Mouse (Mus musculus) cerebellum, adult 2 months (tissue): ENCODE measurements at regions not wholly inside any gene's neighbourhood (a gene's known extent, or its start where the extent isn't known, plus 50 kb on each side); places are given as distances from the start of the nearest gene placed in this dataset.

Source experiments
- DNase-seq, 2 experiments: peaks; one replicate each; pipeline ENCODE4 v3.0.0; 2021
- H3K27ac ChIP-seq: fragments of 200-500 bp; 2 replicates; pipeline ENCODE4 v1.5.1; 2012; ENCODE audit warnings: low read length, control low read depth, inconsistent platforms; ENCODE audit not compliant: insufficient read depth
- H3K27me3 ChIP-seq: fragments of 200-500 bp; 2 replicates; pipeline ENCODE4 v1.6.1; 2012; ENCODE audit warnings: inconsistent platforms, mild to moderate bottlenecking, low read length, moderate library complexity; ENCODE audit not compliant: control insufficient read depth, insufficient read depth
- H3K4me1 ChIP-seq: fragments of 200-500 bp; 2 replicates; pipeline ENCODE4 v1.6.1; 2011; ENCODE audit warnings: low read length; ENCODE audit not compliant: control insufficient read depth, insufficient read depth
- H3K4me3 ChIP-seq: fragments of 200-500 bp; replicated peaks from 2 replicates; pipeline ENCODE3; 2011; ENCODE audit warnings: mild to moderate bottlenecking, low read depth, low read length, control low read depth; ENCODE audit not compliant: insufficient read depth
- CTCF ChIP-seq: fragments of 200-500 bp; IDR thresholded peaks from 2 replicates; pipeline ENCODE4 v1.5.1; 2011; ENCODE audit warnings: low read depth, mild to moderate bottlenecking, control low read depth, low read length, moderate library complexity, borderline replicate concordance; ENCODE audit not compliant: insufficient read depth
- POLR2A ChIP-seq: fragments of 200-500 bp; IDR thresholded peaks from 2 replicates; pipeline ENCODE4 v1.6.1; 2011; ENCODE audit warnings: low read length, control low read depth, borderline replicate concordance; ENCODE audit not compliant: insufficient read depth
- WGBS: fragments of 180-500 bp; shearing (Covaris S2); methylation state at CpG from one replicate; pipeline ENCODE4 v1.1.7; 2018; 5-methylcytosine and 5-hydroxymethylcytosine counted together

DNA sequence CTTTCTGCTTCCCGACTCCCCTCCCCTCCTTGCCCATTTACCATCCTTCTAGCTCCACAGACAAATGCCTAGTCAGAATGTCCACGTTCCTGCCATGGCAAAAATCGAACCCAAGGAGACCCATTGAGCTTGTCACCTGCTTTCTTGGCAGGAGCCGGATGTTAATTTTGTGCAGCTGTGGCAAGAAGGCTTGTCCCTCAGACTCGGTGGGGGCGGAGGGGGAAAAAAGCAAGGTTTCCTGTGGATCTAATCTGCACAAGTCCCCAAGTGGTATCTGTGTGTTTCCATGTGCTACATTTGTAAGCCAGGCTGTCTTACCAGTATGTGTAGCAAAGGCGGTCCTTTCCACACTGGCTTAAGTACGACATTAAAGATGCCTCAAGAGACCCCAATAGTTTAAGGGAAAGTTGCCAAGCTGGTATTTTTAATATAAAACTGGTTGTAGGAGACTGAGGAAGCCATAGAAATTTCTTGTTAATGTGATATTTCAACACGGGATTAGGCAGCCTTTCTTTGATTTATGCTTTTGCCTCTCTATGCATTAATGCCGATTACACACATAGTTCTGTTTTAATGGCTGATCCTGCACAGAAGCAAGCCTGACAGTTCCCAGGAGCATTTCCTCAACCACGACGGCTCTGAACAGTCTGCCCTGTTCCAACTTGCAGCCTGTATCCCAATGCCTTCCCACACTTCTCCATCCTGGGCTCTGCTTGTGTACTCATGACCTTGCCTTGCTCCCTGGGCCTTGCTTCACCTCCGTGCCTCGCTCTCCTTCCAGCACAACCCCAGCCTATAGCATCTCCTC lies 138.9 kb upstream of the Plxnc1 start:
- Histone ChIP-seq H3K4me1 (peaks cover 2% of the 10 kb centered on the region; the same call in 1 of the 2 replicates), H3K27me3 (no peaks in the 10 kb centered on the region), H3K4me3 (no peak overlapping the region), H3K27ac (no peak overlapping the region)
- TF ChIP-seq CTCF (no peak), POLR2A (no peak)
- WGBS, result 41% methylated on average over 14 of the region's 14 CpGs
- DNase-seq, result no peak

DNA sequence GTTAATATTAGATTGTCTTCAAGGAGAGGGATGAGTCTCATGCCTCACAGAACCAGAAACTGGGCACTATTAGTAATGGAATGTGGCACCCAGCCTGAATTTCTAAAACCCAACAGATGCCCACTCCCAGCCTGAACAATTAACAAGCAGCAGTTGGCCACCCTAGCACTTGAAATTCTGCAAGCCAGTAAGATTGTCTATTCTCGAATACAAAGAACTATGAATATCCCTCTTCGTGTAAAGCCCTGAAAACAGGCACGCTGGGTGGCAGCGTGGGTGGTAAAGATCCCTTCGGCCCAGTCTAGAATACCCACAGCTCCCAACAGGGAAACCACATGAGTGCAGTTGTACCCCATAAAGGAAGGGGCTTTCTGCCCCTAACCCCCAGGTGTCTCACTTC lies 138.0 kb upstream of the Plxnc1 start:
- Histone ChIP-seq H3K4me1 (peaks cover 2% of the 10 kb centered on the region; the same call in 1 of the 2 replicates), H3K27me3 (no peaks in the 10 kb centered on the region), H3K27ac (no peak overlapping the region), H3K4me3 (no peak overlapping the region)
- TF ChIP-seq CTCF (no peak), POLR2A (no peak)
- no peak for DNase-seq
- 41% methylated on average over 5 of the region's 5 CpGs for whole genome bisulfite sequencing

GRCm38 (mm10) chr10:95079979-95080378 lies 135.3 kb upstream of the Plxnc1 start:
- no peak overlapping the region for H3K27ac ChIP-seq
- H3K27me3 ChIP-seq, result no peaks in the 10 kb centered on the region
- DNase-seq, result no peak
- no peak overlapping the region for H3K4me3 ChIP-seq
- WGBS, result 91% methylated on average over 5 of the region's 5 CpGs
- H3K4me1 ChIP-seq, result peaks cover 2% of the 10 kb centered on the region; the same call in 1 of the 2 replicates
- no peak for TF ChIP-seq CTCF
- TF ChIP-seq POLR2A, result no peak

- Histone ChIP-seq H3K27me3 (no peaks in the 10 kb centered on the region), H3K27ac (no peak overlapping the region), H3K4me3 (no peak overlapping the region), H3K4me1 (no peaks in the 10 kb centered on the region)
- TF ChIP-seq CTCF (no peak), POLR2A (no peak)
- 86% methylated on average over 5 of the region's 5 CpGs for WGBS
- DNase-seq, result no peak
Measured at GRCm38 (mm10) chr10:95076421-95076820, 131.8 kb upstream of the Plxnc1 start.

DNA sequence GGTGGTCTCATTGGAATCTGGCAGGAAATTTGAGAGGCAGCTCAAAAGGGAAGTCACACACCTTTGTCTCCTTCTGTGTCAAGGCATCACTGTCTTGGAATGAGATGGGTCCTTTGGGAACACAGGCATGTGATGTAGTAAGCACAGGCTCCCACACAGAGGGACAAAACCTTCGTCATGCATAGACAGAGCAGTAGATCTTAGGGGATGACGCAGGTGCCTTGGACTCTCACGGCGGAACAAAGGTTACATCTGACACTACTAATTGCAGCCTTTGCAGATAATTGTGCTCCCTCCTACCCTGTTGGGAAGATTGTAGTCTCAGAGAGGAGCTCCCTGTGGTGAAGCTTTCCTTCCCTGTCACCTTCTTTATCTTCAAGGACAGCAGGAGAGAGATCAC lies 131.3 kb upstream of the Plxnc1 start:
- WGBS, result 75% methylated on average over 4 of the region's 4 CpGs
- no peak for DNase-seq
- TF ChIP-seq POLR2A, result no peak
- TF ChIP-seq CTCF, result no peak
- Histone ChIP-seq H3K4me1 (no peaks in the 10 kb centered on the region), H3K4me3 (no peak overlapping the region), H3K27ac (no peak overlapping the region), H3K27me3 (no peaks in the 10 kb centered on the region)

DNA sequence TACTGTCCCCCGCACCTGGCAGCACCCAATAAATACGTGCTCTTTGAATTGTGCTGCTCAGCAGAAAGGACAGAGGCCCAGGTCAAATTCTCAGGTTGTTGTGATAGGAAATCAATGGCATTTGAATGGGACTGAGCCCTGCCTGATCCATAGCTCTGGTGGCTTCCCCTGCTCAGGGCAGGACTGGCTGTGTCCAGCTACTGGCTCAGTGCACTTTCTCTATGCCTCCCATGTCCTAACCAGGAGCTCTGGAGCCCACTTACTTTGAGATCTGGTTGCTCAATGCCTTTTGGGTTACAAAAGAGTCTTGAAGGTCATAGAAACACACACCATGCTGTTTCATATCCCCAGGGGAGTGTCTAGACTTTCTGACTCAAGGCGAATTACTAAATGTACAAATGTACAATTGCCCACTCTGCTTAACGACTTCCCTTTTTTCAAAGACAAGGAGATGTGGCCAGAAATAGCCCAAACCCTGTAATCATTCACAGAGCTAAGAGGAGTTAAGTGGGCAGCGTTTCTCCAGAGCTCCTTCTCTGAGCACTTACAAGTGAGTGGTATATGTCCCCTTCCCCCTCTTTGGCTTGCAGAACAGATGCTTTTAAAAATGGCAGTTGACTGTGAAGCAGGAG lies 130.4 kb upstream of the Plxnc1 start:
- Histone ChIP-seq H3K27me3 (no peaks in the 10 kb centered on the region), H3K4me3 (no peak overlapping the region), H3K4me1 (no peaks in the 10 kb centered on the region), H3K27ac (no peak overlapping the region)
- TF ChIP-seq POLR2A, result no peak
- TF ChIP-seq CTCF, result no peak
- DNase-seq, result no peak
- WGBS, result 75% methylated on average over 5 of the region's 5 CpGs

DNA sequence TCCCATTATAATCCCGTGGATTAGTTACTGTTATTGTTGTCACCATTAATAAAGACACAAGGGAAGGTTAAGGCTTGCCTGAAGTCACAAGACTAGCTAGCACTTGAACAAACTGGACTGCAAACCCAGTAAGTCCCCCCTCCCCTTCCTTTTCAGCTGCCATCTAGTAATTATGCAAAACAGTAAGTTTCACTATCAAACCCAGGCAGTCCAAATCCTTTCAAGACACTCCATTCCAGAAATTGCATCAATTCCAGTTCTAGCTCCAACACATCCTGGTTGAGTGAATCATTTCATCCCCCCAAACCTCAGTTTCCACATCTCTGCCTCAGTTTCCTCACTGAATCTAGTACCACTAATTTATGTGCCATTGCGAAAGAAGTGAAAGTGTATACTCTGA lies 129.7 kb upstream of the Plxnc1 start:
- Histone ChIP-seq H3K27me3 (no peaks in the 10 kb centered on the region), H3K4me3 (no peak overlapping the region), H3K4me1 (no peaks in the 10 kb centered on the region), H3K27ac (no peak overlapping the region)
- no peak for TF ChIP-seq CTCF
- DNase-seq, result no peak
- 82% methylated on average over 2 of the region's 2 CpGs for WGBS

GRCm38 (mm10) chr10:95067971-95068370 lies 123.3 kb upstream of the Plxnc1 start:
- no peak overlapping the region for H3K27ac ChIP-seq
- H3K27me3 ChIP-seq, result no peaks in the 10 kb centered on the region
- H3K4me1 ChIP-seq, result no peaks in the 10 kb centered on the region
- WGBS, result 49% methylated on average over 10 of the region's 10 CpGs
- no peak overlapping the region for H3K4me3 ChIP-seq
- no peak for DNase-seq
- TF ChIP-seq POLR2A, result no peak
- TF ChIP-seq CTCF, result no peak
